ENCODE assay signal across 8 mouse cellular contexts in genomic region chr16:33061400-33061799, GRCm38 (mm10). TPM values are rescaled to one million over a fixed set of nuclear protein-coding genes. Genes with fewer than 3 reads are reported as not detected.
A peak's percentile ranks its signal among the peaks of the same experiment; 100 is the strongest.
DNase-seq lines count a peak whose midpoint lies in the region; ATAC-seq and TF ChIP-seq lines count a peak whose summit lies in the region.

No protein-coding gene starts in this region.

- H3K9ac ChIP-seq in forebrain, embryonic 11.5 days (ENCODE audit: low read length) = no peak overlapping the region; the same call in 1 of the 2 replicates
- H3K9ac ChIP-seq in forebrain, embryonic 14.5 days (ENCODE audit: low read length) = no peak overlapping the region
- H3K9ac ChIP-seq in liver, embryonic 14.5 days (replicated peaks) = no peak overlapping the region; the same call in 1 of the 2 replicates

- H3K27ac ChIP-seq in forebrain, embryonic 11.5 days (ENCODE audit: low read depth, low read length) = peak overlapping the region; percentile 78
- no peak overlapping the region for H3K27ac ChIP-seq in forebrain, embryonic 14.5 days (ENCODE audit: low read depth, low read length)
- H3K27ac ChIP-seq in testis, adult 2 months (ENCODE audit: control insufficient read depth, insufficient read depth, low read depth, low read length) = peak overlapping the region; percentile 82
- H3K27ac ChIP-seq in liver, embryonic 14.5 days = peak overlapping the region; percentile 40

- no peak for TF ChIP-seq EP300 in liver, embryonic 14.5 days (IDR thresholded peaks at IDR 0.05; ENCODE audit: low read depth)

- DNase-seq in forebrain, embryonic 11.5 days (ENCODE audit: low spot score) = no peak
- no peak for DNase-seq in forebrain, embryonic 14.5 days (ENCODE audit: low spot score)
- no peak for DNase-seq in testis, postnatal 14 days (ENCODE audit: low spot score)
- no peak for DNase-seq in liver, embryonic 14.5 days (ENCODE audit: low read depth in 3 of 3, low spot score in 3 of 3)
- no peak for DNase-seq in right cerebral cortex, postnatal 25 days
- no peak for DNase-seq in layer of hippocampus, postnatal 14 days (ENCODE audit: low spot score in 2 of 2)
- DNase-seq in left cerebral cortex, postnatal 36 days (ENCODE audit: low spot score in 2 of 2) = no peak

- H3K9me3 ChIP-seq in forebrain, embryonic 11.5 days (ENCODE audit: control insufficient read depth, low read length) = no peaks in the 10 kb centered on the region
- H3K9me3 ChIP-seq in forebrain, embryonic 14.5 days (replicated peaks; ENCODE audit: control insufficient read depth, low read length) = no peaks in the 10 kb centered on the region
- no peaks in the 10 kb centered on the region for H3K9me3 ChIP-seq in liver, embryonic 14.5 days (ENCODE audit: control insufficient read depth, low read length)

- H3K36me3 ChIP-seq in forebrain, embryonic 11.5 days (ENCODE audit: control insufficient read depth, insufficient read depth, low read length) = peaks cover 8% of the 10 kb centered on the region; the same call in 1 of the 2 replicates
- H3K36me3 ChIP-seq in forebrain, embryonic 14.5 days (ENCODE audit: control insufficient read depth, insufficient read depth, low read length) = peaks cover 33% of the 10 kb centered on the region
- H3K36me3 ChIP-seq in testis, adult 2 months (ENCODE audit: control insufficient read depth, insufficient read depth, low read length) = peaks cover 3% of the 10 kb centered on the region
- H3K36me3 ChIP-seq in liver, embryonic 14.5 days (replicated peaks; ENCODE audit: control insufficient read depth, insufficient read depth, low read depth) = peaks cover 30% of the 10 kb centered on the region

- no peak for TF ChIP-seq POLR2A in testis, adult 2 months (IDR thresholded peaks at IDR 0.05; ENCODE audit: control insufficient read depth, low read depth, low read length)

- peaks cover 12% of the 10 kb centered on the region for H3K4me1 ChIP-seq in forebrain, embryonic 11.5 days (replicated peaks; ENCODE audit: control insufficient read depth, insufficient read depth, low read length)
- H3K4me1 ChIP-seq in forebrain, embryonic 14.5 days (ENCODE audit: control insufficient read depth, insufficient read depth, low read length) = peaks cover 15% of the 10 kb centered on the region
- peaks cover 4% of the 10 kb centered on the region for H3K4me1 ChIP-seq in testis, adult 2 months (ENCODE audit: control insufficient read depth, insufficient read depth, low read length)
- H3K4me1 ChIP-seq in liver, embryonic 14.5 days (replicated peaks; ENCODE audit: control insufficient read depth in 2 of 2, insufficient read depth in 2 of 2, low read length in 1 of 2) = peaks cover 14 to 22% of the 10 kb centered on the region in 2 experiments

- H3K27me3 ChIP-seq in forebrain, embryonic 11.5 days (ENCODE audit: control insufficient read depth, insufficient read depth, low read length) = no peaks in the 10 kb centered on the region
- H3K27me3 ChIP-seq in forebrain, embryonic 14.5 days (replicated peaks; ENCODE audit: control insufficient read depth, insufficient read depth, low read length) = no peaks in the 10 kb centered on the region
- no peaks in the 10 kb centered on the region for H3K27me3 ChIP-seq in testis, adult 2 months (ENCODE audit: control insufficient read depth, insufficient read depth, low read length)
- no peaks in the 10 kb centered on the region for H3K27me3 ChIP-seq in liver, embryonic 14.5 days (ENCODE audit: control insufficient read depth, insufficient read depth, low read length)

- H3K4me2 ChIP-seq in forebrain, embryonic 11.5 days (ENCODE audit: low read depth, low read length, severe bottlenecking) = no peak overlapping the region; the same call in 1 of the 2 replicates
- no peak overlapping the region for H3K4me2 ChIP-seq in forebrain, embryonic 14.5 days (ENCODE audit: low read length)
- peak overlapping the region; percentile 98 for H3K4me2 ChIP-seq in liver, embryonic 14.5 days (ENCODE audit: low read depth)

- 47% methylated on average over 11 of the region's 11 CpGs for WGBS in forebrain, embryonic 11.5 days
- WGBS in forebrain, embryonic 14.5 days = 53% methylated on average over 11 of the region's 11 CpGs
- WGBS in liver, embryonic 14.5 days (ENCODE audit: insufficient replicate concordance) = 25% methylated on average over 11 of the region's 11 CpGs

- no peak overlapping the region for H3K4me3 ChIP-seq in forebrain, embryonic 11.5 days (ENCODE audit: low read depth, low read length)
- H3K4me3 ChIP-seq in forebrain, embryonic 14.5 days (ENCODE audit: low read depth, low read length) = no peak overlapping the region
- peak overlapping the region; percentile 87; the same call in 1 of the 2 replicates for H3K4me3 ChIP-seq in testis, adult 2 months (ENCODE audit: control insufficient read depth, low read depth, low read length)
- H3K4me3 ChIP-seq in liver, embryonic 14.5 days (ENCODE audit: insufficient read depth in 1 of 2, low read depth in 2 of 2, low read length in 2 of 2) = peak overlapping the region in 1 of 2 experiments; percentile 72; a peak in 2 of 4 replicates

- no peak for ATAC-seq in forebrain, embryonic 11.5 days (replicated peaks; ENCODE audit: low FRiP score)
- no peak for ATAC-seq in forebrain, embryonic 14.5 days
- ATAC-seq in liver, embryonic 14.5 days (ENCODE audit: insufficient read depth) = no peak

- intact Hi-C loops in left cerebral cortex, postnatal 36 days (cut with DNase I) = no loop called here

- TF ChIP-seq CTCF in testis, adult 2 months (IDR thresholded peaks at IDR 0.05; ENCODE audit: control insufficient read depth, insufficient read depth, insufficient replicate concordance, low read depth, low read length) = no peak
- TF ChIP-seq CTCF in liver, embryonic 14.5 days (IDR thresholded peaks at IDR 0.05; ENCODE audit: low read depth) = no peak

RNA-seq across cellular contexts. Expression of gene Lmln, which starts 0.9 kb away (rescaled TPM):
- polyA plus RNA-seq in forebrain, embryonic 11.5 days (2014; fragmentation: Nextera tagmentation; extraction: Ambion mirVana) = 3.5 and 4.5 TPM in 2 replicates
- 1.5 and 2.1 TPM in 2 replicates for polyA plus RNA-seq in forebrain, embryonic 14.5 days (2014; fragmentation: Nextera tagmentation; extraction: Ambion mirVana)
- polyA plus RNA-seq in testis, adult 2 months (2012; rRNA removed) = 7.3 and 10.8 TPM in 2 replicates
- 0.75 and 0.78 TPM in 2 replicates for polyA plus RNA-seq in liver, embryonic 14.5 days (2012; rRNA removed)
- polyA plus RNA-seq in liver, embryonic 14.5 days (2014; fragmentation: Nextera tagmentation; extraction: Ambion mirVana) = 0.27 and 0.32 TPM in 2 replicates
- total RNA-seq in layer of hippocampus, postnatal 14 days (2021) = 10 to 100 TPM; 13.2 to 15.2 TPM
- 10 to 100 TPM; 10.3 to 11.9 TPM for total RNA-seq in left cerebral cortex, postnatal 36 days (2021)

RNA-seq across cellular contexts. Expression of gene Rpl35a, which starts 5.1 kb away (rescaled TPM):
- 746 and 852 TPM in 2 replicates for polyA plus RNA-seq in forebrain, embryonic 11.5 days (2014; fragmentation: Nextera tagmentation; extraction: Ambion mirVana)
- 507 and 649 TPM in 2 replicates for polyA plus RNA-seq in forebrain, embryonic 14.5 days (2014; fragmentation: Nextera tagmentation; extraction: Ambion mirVana)
- polyA plus RNA-seq in testis, adult 2 months (2012; rRNA removed) = 267 and 293 TPM in 2 replicates
- 617 and 863 TPM in 2 replicates for polyA plus RNA-seq in liver, embryonic 14.5 days (2012; rRNA removed)
- 752 and 811 TPM in 2 replicates for polyA plus RNA-seq in liver, embryonic 14.5 days (2014; fragmentation: Nextera tagmentation; extraction: Ambion mirVana)
- 100 to 1,000 TPM; 237 to 253 TPM for total RNA-seq in layer of hippocampus, postnatal 14 days (2021)
- 100 to 1,000 TPM; 266 to 277 TPM for total RNA-seq in left cerebral cortex, postnatal 36 days (2021)

RNA-seq across cellular contexts. Expression of gene Iqcg, which starts 5.4 kb away (rescaled TPM):
- polyA plus RNA-seq in forebrain, embryonic 11.5 days (2014; fragmentation: Nextera tagmentation; extraction: Ambion mirVana) = 4.2 and 5.3 TPM in 2 replicates
- 4.9 and 6.1 TPM in 2 replicates for polyA plus RNA-seq in forebrain, embryonic 14.5 days (2014; fragmentation: Nextera tagmentation; extraction: Ambion mirVana)
- polyA plus RNA-seq in testis, adult 2 months (2012; rRNA removed) = 21.8 and 22.8 TPM in 2 replicates
- 0.15 and 0.42 TPM in 2 replicates for polyA plus RNA-seq in liver, embryonic 14.5 days (2012; rRNA removed)
- polyA plus RNA-seq in liver, embryonic 14.5 days (2014; fragmentation: Nextera tagmentation; extraction: Ambion mirVana) = 0.72 and 0.91 TPM in 2 replicates
- 1 to 10 TPM; 4.5 to 8.7 TPM for total RNA-seq in layer of hippocampus, postnatal 14 days (2021)
- total RNA-seq in left cerebral cortex, postnatal 36 days (2021) = 1 to 10 TPM; 5.4 to 5.8 TPM
